Mouse (Mus musculus) gastrocnemius, postnatal 36 days (tissue): Measurements from ENCODE around the gene Gprc5a. TPM values are rescaled to one million over a fixed set of nuclear protein-coding genes. Genes with fewer than 3 reads are reported as not detected.

Source experiments
- DNase-seq, 2 experiments: peaks; one replicate each; pipeline ENCODE4 v3.0.0; 2022
- intact Hi-C: fragments of 180-260 bp; cut with DNase I; formaldehyde crosslinking; loops from one replicate; pipeline ENCODE4 v1.15.1; 2025
- total RNA-seq, 2 experiments: library from RNA; stranded (reverse); gene quantifications; 2 replicates each; pipeline ENCODE4 v1.2.3; 2021

Gene Gprc5a
- total RNA-seq, 2 experiments from 2014 or later, result 0.39 to 0.48 TPM

DNA sequence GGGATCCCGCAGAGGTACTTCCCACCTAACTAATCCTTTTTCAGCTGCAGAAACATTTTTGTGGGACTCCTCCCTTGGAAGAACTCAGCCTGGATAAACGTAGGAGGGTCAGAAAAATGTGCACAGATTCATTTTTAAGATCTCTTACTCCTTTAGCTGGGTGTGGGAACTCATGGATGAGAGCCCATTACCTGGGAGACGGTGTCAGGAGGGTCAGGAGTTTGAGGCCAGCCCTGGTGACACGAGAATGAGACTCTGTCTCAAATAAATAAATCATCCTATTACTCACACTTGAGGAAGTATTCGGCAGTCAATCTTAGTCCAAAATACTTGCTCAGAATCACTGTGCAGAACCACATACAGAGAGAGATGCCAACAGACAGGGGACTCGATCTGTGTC is 4.4 kb downstream of the Gprc5a start:
- intact Hi-C loops, result no loop called here
- DNase-seq, result no peak

DNA sequence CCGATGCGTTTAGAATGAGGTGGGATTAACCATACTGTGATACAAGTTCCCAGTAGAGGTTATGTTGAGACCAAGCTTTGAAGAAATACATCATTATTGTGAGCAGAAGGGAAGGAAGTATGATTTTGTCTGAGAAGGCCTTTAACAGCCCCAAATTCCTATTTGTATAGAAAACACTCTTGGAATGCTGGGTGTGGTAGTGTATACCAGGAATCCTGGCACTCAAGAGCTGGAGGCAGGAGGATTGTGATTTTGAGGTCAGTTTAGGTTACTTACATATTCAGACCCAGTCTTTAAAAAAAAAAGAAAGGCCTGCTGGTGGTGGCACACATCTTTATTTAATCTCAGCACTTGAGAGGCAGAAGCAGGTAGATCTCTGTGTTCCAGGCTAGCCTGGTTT is 4.9 kb downstream of the Gprc5a start:
- no peak for DNase-seq
- intact Hi-C loops, result no loop called here

DNA sequence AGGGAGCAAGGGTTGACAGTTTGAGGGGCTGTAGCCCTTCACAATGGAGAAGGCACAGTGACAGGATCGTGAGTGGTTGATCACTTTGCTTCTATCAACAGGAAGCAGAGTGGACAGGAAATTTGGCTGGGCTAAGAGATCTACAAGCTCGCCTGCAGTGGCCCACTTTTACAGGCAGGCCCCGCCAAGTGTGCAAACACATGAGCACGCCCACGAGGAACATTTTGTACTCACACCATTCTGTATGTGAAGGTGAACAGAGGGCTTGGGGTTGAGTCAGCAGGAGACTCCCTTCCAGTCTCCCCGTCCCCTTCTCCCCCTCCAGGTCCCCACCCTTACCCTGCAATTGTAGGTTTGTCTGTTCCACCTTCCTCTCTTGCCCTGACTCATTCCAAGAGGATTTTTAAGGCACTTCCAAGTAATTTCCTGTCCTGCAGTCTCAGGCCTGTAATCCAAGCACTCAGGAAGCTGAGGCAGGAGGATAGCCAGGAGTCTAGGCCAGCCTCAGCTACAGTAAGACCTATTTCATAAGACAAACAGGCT is 9.0 kb downstream of the Gprc5a start:
- intact Hi-C loops, result no loop called here

DNA sequence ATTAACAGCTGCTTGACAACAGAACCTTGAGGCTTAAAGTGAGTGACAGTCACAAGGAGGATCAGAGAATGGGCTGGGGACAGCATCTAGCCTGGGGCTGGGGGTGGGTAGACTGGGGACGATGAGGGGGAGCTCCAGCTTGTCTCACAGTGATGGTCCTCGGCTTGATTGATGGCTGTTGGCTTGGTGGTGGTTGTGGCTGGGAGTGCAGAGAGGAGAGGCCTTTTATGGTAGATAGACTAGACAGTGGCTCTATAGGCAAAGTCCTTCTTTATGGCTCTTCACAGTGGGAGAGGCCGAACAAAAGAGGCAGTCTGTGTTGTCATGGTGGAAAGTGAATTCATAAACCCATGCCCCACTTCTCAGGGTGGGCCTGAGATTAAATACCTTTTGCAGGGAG is 10.8 kb downstream of the Gprc5a start:
- intact Hi-C loops, result no loop called here
- DNase-seq, result no peak

More for the DNA sequence above, 9.0 kb downstream of the Gprc5a start:
- DNase-seq, result no peak

DNA sequence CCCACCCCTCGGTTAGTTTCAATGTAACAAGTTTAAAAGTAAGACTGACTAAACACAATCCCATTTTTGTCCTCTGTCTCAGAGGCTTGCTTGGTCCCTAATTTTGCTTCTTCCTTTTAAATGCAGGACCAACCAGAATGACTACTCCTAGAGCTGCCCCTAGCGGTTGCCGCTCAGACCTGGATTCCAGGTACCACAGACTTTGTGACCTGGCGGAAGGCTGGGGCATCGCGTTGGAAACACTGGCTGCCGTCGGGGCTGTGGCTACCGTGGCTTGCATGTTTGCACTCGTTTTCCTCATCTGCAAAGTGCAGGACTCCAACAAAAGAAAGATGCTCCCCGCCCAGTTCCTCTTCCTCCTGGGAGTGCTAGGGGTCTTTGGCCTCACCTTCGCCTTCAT is 13.0 kb downstream of the Gprc5a start:
- DNase-seq, result no peak
- intact Hi-C loops, result no loop called here

DNA sequence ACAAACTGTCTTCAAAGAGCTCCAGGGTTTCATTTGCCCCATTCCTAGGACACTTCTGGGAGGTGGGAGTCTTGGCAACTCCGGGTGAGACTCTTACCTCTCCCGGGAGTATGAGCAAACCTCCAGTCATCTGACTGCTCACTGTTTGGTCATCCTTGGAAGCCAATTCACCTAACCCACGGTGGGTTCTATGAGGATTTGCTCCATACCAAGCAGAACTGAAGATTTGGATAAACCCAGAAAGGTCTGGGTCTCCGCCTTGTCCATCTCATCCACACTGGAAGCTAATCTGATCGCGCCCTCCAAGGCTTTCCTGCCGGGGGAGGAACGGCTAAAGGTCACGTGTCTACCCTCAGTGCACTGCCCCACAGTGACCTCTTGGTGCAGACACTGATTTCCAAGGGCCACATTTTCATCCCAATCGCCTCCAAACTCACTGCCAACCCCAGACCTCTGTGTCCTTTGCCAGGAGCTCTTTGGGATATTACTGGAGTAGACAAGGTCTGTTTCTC is 18.6 kb downstream of the Gprc5a start:
- DNase-seq, result no peak
- intact Hi-C loops, result loop anchor here (10.0 kb wide), 1 partner anchor 291 kb away; no protein-coding TSS in a partner anchor

DNA sequence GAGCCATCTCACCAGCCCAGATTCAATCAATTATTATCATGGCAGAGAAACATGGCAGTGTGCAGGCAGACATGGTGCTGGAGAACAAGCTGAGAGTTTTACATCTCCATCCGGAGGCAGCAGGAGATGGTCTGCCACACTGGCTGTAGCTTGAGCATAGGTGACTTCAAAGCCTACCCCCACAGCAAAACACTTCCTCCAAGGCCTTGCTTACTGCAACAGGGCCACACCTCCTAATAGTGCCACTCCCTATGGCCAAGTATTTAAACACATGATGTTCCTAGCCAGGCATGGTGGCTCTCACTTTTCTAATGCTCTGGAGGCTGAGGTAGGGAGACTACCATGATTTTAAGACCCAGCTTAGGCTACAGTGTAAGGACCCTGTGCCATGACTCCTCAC is 20.3 kb downstream of the Gprc5a start:
- intact Hi-C loops, result loop anchor here (1.0 to 10.0 kb wide), 2 partner anchors 58 to 289 kb away; no protein-coding TSS in a partner anchor
- DNase-seq, result no peak

DNA sequence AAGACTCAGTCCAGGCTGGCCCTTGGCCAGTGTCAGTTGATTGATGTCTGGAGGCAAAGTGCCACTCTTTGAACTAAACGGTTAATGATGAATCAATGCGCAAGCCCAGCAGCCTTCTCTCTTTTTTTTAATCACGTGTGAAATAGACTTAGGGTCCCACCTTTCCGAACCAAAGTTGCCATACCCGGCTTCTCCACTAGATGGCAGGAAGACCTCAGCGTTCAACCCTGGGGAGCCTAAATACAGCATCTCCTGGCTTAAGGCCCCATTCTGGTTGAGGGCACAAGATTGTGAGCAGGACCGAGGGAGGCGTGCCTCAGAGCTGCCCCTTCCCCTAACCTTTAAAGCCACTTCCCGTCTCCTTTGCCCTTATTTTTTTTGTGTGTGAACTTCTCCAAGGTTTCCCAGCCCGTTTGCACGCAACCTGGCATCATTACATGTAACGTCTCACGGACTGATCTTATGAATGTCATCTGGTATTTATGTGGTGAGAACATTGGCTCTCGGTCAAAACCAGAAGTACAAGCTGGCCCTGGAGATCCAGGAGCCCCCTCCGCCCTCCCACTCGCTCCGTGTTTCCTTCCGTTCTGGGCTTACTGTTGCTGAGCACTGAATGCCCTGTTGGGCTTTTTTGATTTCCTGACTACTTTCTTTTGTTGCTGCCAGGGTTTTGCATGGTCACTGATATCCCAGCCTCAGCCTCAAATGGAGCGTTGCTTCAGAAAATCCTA is 22.4 kb downstream of the Gprc5a start:
- DNase-seq, result peak; percentile 65 to 70
- intact Hi-C loops, result loop anchor here (10.0 kb wide), 1 partner anchor 287 kb away; no protein-coding TSS in a partner anchor

DNA sequence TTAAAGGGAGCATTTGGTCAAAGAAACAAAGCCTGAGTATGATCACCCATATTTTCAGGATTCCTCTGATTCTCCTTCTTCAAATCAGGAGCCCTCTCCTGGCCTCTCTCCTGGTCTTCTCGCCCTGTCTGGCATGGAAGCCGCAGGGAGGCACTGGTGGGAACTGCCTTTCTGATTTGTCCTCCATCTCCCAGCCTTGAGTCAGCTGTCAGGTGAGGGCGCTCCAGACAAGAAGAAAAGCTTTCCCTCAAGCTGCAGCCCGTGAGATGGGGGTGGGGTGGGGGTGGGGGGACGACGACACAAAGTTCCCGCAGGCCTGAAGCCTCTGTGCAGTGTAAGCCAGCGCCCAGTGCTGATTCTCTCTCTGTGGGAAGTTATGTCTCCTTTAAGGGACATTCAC is 24.3 kb downstream of the Gprc5a start:
- no peak for DNase-seq

DNA sequence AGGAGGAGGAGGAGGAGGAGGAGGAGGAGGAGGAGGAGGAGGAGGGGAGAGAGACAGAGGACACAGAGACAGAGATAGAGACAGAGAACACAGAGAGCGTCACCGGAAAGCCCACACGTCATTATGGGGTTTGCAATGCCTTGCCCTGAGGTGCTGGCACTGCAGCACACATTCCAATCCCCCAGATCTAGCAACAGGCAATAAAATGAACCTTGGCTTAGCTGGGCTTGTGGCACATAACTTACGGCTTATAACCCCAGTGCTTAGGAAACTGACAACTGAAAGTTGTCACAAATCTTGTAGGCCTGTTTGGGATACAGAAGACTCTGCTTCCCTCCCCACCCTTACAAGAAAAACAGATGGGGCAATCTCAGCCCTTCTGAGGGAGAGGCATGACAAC is 25.2 kb downstream of the Gprc5a start:
- no peak for DNase-seq
- intact Hi-C loops, result no loop called here

More for the DNA sequence above, 24.3 kb downstream of the Gprc5a start:
- intact Hi-C loops, result loop anchor here (10.0 kb wide), 1 partner anchor 285 kb away; no protein-coding TSS in a partner anchor

DNA sequence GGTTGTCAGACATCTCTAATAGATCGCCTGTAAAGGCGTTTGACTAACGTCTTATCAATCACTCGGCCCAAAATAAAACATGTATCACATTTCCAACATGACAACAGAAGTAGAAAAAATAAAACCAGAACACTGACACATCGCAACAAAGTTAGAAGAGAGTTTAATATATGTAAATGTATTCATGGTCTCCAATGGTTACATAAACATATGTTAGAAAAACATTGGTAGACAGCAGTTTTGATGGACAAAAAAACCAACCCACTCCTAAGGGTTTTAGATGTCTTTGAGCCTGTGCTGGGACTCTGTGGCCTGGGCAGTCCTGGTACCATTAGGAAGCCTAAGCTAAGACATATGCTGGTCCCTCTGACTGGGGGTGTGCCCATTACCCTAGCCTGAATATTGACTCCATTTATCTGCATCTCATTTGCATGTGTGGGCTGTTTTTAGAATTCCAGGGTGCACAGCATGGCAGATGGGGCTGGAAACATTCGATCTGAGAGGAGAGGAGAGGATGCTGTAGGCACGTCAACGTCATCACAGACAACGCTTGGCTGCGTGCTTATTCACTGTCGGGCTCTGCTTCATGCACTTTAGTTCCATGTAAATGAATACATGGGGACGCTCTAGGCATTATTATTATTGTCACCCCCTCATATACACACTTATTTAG is 27.5 kb downstream of the Gprc5a start:
- intact Hi-C loops, result no loop called here
- DNase-seq, result no peak

DNA sequence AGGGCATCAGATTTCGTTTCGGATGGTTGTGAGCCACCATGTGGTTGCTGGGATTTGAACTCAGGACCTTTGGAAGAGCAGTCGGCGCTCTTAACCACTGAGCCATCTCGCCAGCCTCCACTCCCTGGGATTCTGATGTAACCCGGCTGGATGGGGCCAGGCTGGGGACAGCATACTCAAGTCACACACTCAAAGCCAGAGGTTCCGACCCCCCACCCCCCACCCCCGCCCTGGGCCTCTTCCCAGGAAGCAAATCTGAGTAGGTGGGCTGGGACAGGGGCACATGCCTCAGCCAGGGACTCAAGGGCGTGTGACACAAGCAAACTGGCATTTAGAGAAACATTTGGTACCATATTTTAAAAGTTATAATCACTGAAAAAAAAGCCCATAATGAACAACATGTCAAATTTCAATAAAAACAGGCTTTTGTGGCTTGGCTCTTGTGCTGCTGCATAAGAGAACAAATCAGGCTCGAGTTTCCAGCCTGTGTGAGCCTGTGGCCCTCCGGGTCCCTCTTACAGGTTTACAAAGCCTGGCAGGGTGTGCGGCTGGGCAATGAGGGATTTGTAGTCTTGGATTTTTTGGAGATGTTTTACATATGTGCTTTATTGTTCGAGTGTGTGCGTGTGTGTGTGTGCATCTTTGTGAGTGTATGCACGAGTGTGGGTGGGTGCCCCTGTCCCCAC is 35.5 kb downstream of the Gprc5a start:
- DNase-seq, result no peak
- intact Hi-C loops, result no loop called here

GRCm38 (mm10) chr6:135102736-135103303 is 37.4 kb downstream of the Gprc5a start:
- no peak for DNase-seq
- intact Hi-C loops, result no loop called here

- DNase-seq, result no peak
- intact Hi-C loops, result no loop called here
Measured at GRCm38 (mm10) chr6:135107014-135107413, 41.6 kb downstream of the Gprc5a start.

DNA sequence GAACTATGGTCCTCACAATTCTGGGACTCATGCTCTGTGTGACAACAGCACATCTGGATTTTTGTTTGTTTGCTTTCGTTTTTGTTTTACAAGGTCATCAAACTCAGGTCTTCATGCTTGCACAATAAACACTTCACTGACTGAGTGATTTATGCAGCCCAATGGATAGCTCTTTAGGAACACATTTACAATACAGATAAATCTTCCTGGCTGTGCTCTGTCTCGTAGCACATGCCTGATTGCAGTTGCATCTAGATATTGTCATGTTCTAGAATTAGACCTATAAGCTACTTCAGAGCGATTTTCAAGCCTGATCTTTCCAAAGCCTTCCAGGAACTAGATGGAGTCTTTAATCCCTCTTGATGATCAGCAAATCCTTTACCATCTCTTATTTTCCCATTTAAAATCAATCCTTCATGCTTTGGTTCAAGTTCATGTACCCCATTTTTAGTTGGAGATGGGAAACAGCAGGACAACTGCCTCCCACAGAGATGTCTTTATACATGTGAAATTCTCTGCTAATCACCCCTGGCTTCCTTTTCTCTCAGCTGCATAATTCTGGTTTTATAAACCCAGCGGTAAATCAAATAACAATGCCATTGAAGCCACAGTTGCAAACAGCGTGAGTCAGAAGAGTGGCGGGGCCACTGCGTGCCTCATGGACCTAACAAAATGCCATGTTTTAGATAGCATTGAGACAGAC is 47.1 kb downstream of the Gprc5a start:
- intact Hi-C loops, result no loop called here
- no peak for DNase-seq

DNA sequence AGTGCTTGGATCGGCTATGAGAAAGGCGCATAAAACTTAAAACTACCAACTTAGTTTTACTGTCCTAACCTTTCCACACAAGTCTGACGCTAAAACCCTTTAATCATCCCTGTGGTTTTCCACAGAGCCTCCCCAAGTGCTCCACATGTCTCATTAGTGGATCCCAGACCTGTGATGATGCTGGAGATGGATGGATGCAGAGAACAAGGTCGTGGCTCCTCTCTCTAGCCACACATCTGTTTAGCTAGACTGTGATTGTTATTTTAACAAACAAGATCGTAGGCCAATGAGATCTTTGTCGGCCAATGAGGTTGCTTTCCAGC is 47.6 kb downstream of the Gprc5a start:
- DNase-seq, result no peak
- intact Hi-C loops, result no loop called here

DNA sequence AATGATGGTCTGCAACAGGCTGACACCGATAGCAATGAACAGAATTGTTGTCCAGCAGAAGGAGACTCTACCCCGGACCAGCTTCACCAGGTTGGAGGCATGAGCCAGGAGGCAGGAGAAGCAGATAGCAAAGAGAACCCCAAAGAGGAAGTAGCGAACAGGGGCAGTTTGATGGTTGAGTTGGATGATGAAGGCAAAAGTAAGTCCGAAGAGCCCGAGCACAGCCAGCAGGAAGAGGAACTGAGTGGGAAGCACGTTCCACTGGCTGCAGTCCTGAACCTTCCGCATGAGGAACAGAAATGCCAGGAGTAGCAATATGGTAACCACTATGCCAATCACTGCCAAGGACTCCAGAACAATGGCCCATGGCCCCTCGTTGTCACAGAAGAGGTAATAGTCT is 51.0 kb downstream of the Gprc5a start:
- intact Hi-C loops, result no loop called here

DNA sequence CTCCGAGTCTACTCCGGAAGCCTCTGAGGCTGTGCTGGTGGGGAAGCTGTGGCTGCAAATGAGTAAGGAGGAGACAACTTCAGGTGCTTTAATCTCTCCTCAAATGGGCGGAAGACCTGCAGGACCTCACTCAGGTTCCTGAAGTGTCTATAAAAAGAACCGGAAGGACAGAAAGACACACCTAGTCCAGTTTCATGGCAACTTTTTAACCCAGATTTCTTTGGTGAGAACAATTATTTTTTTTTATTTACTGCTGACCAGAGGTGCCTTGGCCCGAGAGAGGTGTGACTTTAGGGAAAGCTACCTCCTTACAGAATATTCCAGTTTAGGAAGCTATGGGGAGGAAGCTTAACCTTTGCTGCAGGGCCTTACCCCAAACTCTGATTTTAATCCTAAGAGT is 52.7 kb downstream of the Gprc5a start, which contains the start of gene Gprc5d:
Gene Gprc5d, minus strand, starts transcription at position 101 of the 400 bp plus-strand sequence.
- DNase-seq, result no peak
- intact Hi-C loops, result no loop called here

More for the DNA sequence above, 51.0 kb downstream of the Gprc5a start:
- no peak for DNase-seq

DNA sequence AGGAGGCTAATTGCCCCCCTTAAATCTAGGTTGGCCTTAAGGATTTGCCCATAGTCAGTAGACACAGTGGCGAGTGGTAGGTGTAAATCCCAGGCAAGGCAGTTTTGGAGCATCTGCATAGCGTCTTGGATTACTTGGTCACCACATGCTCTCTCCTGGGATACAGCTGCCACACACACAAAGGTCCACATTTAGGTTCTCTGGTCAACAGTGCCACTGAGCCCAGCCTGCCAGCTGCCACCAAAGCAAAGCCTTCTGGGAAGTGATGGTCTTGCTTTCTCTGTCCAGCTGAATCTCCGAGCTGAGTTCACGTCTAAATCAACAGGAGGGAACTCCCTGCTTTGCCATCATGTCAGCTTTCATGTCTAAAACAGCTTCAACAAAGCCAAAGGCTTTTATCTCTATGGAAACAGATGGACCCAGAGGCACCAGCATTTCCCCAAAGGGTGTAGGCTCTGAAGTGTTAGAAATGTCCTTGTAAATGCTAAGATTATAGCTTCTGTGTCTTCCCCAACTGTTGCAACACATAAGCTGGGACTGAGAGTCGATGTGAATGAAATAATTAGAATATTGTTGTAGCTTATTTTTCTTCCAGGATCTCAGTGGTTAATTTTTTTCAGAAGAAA is 59.4 kb downstream of the Gprc5a start:
- intact Hi-C loops, result no loop called here
- no peak for DNase-seq
